Mouse (Mus musculus) limb, embryonic 13.5 days (tissue): ENCODE measurements around the gene Bok. TPM values are rescaled to one million over a fixed set of nuclear protein-coding genes. Genes with fewer than 3 reads are reported as not detected.

ENCODE experiments used
- ATAC-seq: fragments of 200-750 bp; cut with Nextera tagmentation; 2 replicates; pipeline ENCODE4 v1.8.0; 2017; ENCODE audit warnings: low read depth, moderate number of reproducible peaks, moderate TSS enrichment; ENCODE audit not compliant: low FRiP score
- H3K27ac ChIP-seq: fragments of 300-500 bp; sonication (generic); 2 replicates; pipeline ENCODE4 v1.5.1; 2015; ENCODE audit warnings: inconsistent platforms, mild to moderate bottlenecking, moderate library complexity
- H3K27me3 ChIP-seq: fragments of 300-500 bp; sonication (generic); 2 replicates; pipeline ENCODE4 v1.6.1; 2015; ENCODE audit warnings: mild to moderate bottlenecking, inconsistent platforms
- H3K36me3 ChIP-seq: fragments of 300-500 bp; sonication (generic); 2 replicates; pipeline ENCODE4 v1.6.1; 2015; ENCODE audit warnings: inconsistent platforms, mild to moderate bottlenecking, moderate library complexity
- H3K4me1 ChIP-seq: fragments of 300-500 bp; sonication (generic); 2 replicates; pipeline ENCODE4 v1.6.1; 2015; ENCODE audit warnings: inconsistent platforms
- H3K4me2 ChIP-seq: fragments of 300-500 bp; sonication (generic); replicated peaks from 2 replicates; pipeline ENCODE4 v1.6.1; 2015; ENCODE audit warnings: inconsistent platforms, mild to moderate bottlenecking, moderate library complexity
- H3K4me3 ChIP-seq: fragments of 300-500 bp; sonication (generic); 2 replicates; pipeline ENCODE4 v1.5.1; 2015; ENCODE audit warnings: moderate library complexity, mild to moderate bottlenecking, inconsistent platforms
- H3K9ac ChIP-seq: fragments of 300-500 bp; sonication (generic); 2 replicates; pipeline ENCODE4 v1.6.1; 2015; ENCODE audit warnings: mild to moderate bottlenecking, inconsistent platforms
- H3K9me3 ChIP-seq: fragments of 300-500 bp; sonication (generic); 2 replicates; pipeline ENCODE4 v1.6.1; 2016; ENCODE audit warnings: inconsistent platforms
- WGBS: fragments of 180-500 bp; shearing (Covaris S2); methylation state at CpG from one replicate; pipeline ENCODE4 v1.1.7; 2015; 5-methylcytosine and 5-hydroxymethylcytosine counted together
- polyA plus RNA-seq: library from polyadenylated mRNA; unstranded; fragments of >200 nt; fragmentation: Nextera tagmentation; extraction: Ambion mirVana; gene quantifications from 2 replicates; pipeline ENCODE4 v1.2.1, GENCODE M21; 2015

Gene Bok
- polyA plus RNA-seq, 1 experiment from 2014 or later, result 25.5 TPM

- no peak overlapping the region for H3K4me2 ChIP-seq
Observed at GRCm38 (mm10) chr1:93725665-93726064, 40.2 kb downstream of the Bok start.

GRCm38 (mm10) chr1:93726116-93726515, 40.7 kb downstream of the Bok start:
- no peak overlapping the region for H3K4me3 ChIP-seq
- ATAC-seq, result no peak
- H3K9ac ChIP-seq, result no peak overlapping the region
- no peak overlapping the region for H3K4me2 ChIP-seq
- no peaks in the 10 kb centered on the region for H3K27me3 ChIP-seq
- no peaks in the 10 kb centered on the region for H3K9me3 ChIP-seq
- no peak overlapping the region for H3K27ac ChIP-seq
- WGBS, result 91% methylated on average over 3 of the region's 3 CpGs
- peaks cover 32% of the 10 kb centered on the region for H3K36me3 ChIP-seq
- no peaks in the 10 kb centered on the region for H3K4me1 ChIP-seq

More at GRCm38 (mm10) chr1:93725665-93726064, 40.2 kb downstream of the Bok start:
- ATAC-seq, result no peak
- Histone ChIP-seq H3K36me3 (peaks cover 32% of the 10 kb centered on the region), H3K27ac (no peak overlapping the region), H3K27me3 (no peaks in the 10 kb centered on the region), H3K4me1 (no peaks in the 10 kb centered on the region), H3K9ac (no peak overlapping the region), H3K4me3 (no peak overlapping the region), H3K9me3 (no peaks in the 10 kb centered on the region)
- 96% methylated on average over 5 of the region's 5 CpGs for WGBS

GRCm38 (mm10) chr1:93726974-93727373, 41.5 kb downstream of the Bok start:
- peaks cover 32% of the 10 kb centered on the region for H3K36me3 ChIP-seq
- no peaks in the 10 kb centered on the region for H3K27me3 ChIP-seq
- WGBS, result 72% methylated on average over 3 of the region's 3 CpGs
- no peak overlapping the region for H3K4me2 ChIP-seq
- no peak overlapping the region for H3K27ac ChIP-seq
- H3K9me3 ChIP-seq, result no peaks in the 10 kb centered on the region
- no peak overlapping the region for H3K4me3 ChIP-seq
- H3K9ac ChIP-seq, result no peak overlapping the region
- ATAC-seq, result no peak
- 0 out of 2 replicates have a peak, but pooled peaks cover 3% of the 10 kb centered on the region for H3K4me1 ChIP-seq

GRCm38 (mm10) chr1:93731103-93731502, 45.6 kb downstream of the Bok start:
- ATAC-seq, result no peak
- 92% methylated on average over 5 of the region's 5 CpGs for WGBS

GRCm38 (mm10) chr1:93731880-93732281, 46.4 kb downstream of the Bok start:
- Histone ChIP-seq H3K36me3 (peaks cover 10% of the 10 kb centered on the region), H3K27me3 (no peaks in the 10 kb centered on the region), H3K4me2 (no peak overlapping the region), H3K9me3 (no peaks in the 10 kb centered on the region), H3K27ac (no peak overlapping the region), H3K4me3 (no peak overlapping the region), H3K4me1 (0 out of 2 replicates have a peak, but pooled peaks cover 6% of the 10 kb centered on the region), H3K9ac (no peak overlapping the region)
- 20% methylated on average over 3 of the region's 3 CpGs for WGBS
- ATAC-seq, result no peak

More at GRCm38 (mm10) chr1:93731103-93731502, 45.6 kb downstream of the Bok start:
- Histone ChIP-seq H3K27ac (no peak overlapping the region), H3K9me3 (no peaks in the 10 kb centered on the region), H3K36me3 (peaks cover 13% of the 10 kb centered on the region), H3K4me2 (no peak overlapping the region), H3K4me3 (no peak overlapping the region), H3K27me3 (no peaks in the 10 kb centered on the region), H3K9ac (no peak overlapping the region), H3K4me1 (0 out of 2 replicates have a peak, but pooled peaks cover 6% of the 10 kb centered on the region)

- Histone ChIP-seq H3K9me3 (no peaks in the 10 kb centered on the region), H3K36me3 (peaks cover 4% of the 10 kb centered on the region; the same call in 1 of the 2 replicates), H3K9ac (no peak overlapping the region), H3K27me3 (no peaks in the 10 kb centered on the region), H3K4me1 (0 out of 2 replicates have a peak, but pooled peaks cover 6% of the 10 kb centered on the region), H3K27ac (no peak overlapping the region), H3K4me2 (no peak overlapping the region), H3K4me3 (no peak overlapping the region)
- 80% methylated on average over 3 of the region's 3 CpGs for WGBS
- no peak for ATAC-seq
Observed at GRCm38 (mm10) chr1:93735859-93736258, 50.4 kb downstream of the Bok start.

- no peak overlapping the region for H3K4me2 ChIP-seq
- ATAC-seq, result no peak
- no peak overlapping the region for H3K4me3 ChIP-seq
- 97% methylated on average over 5 of the region's 5 CpGs for WGBS
- H3K27me3 ChIP-seq, result no peaks in the 10 kb centered on the region
- H3K27ac ChIP-seq, result no peak overlapping the region
- no peaks in the 10 kb centered on the region for H3K4me1 ChIP-seq
- no peak overlapping the region for H3K9ac ChIP-seq
- peaks cover 6% of the 10 kb centered on the region; the same call in 1 of the 2 replicates for H3K36me3 ChIP-seq
- no peaks in the 10 kb centered on the region; the same call in 1 of the 2 replicates for H3K9me3 ChIP-seq
Observed at GRCm38 (mm10) chr1:93737711-93738110, 52.3 kb downstream of the Bok start.

- H3K9me3 ChIP-seq, result no peaks in the 10 kb centered on the region; the same call in 1 of the 2 replicates
Observed at GRCm38 (mm10) chr1:93740671-93741070, 55.2 kb downstream of the Bok start.

GRCm38 (mm10) chr1:93741987-93742386, 56.5 kb downstream of the Bok start:
- no peak overlapping the region for H3K4me3 ChIP-seq
- H3K9ac ChIP-seq, result no peak overlapping the region
- no peak overlapping the region for H3K4me2 ChIP-seq
- no peaks in the 10 kb centered on the region; the same call in 1 of the 2 replicates for H3K9me3 ChIP-seq
- ATAC-seq, result no peak
- H3K36me3 ChIP-seq, result peaks cover 22% of the 10 kb centered on the region
- WGBS, result 84% methylated on average over 4 of the region's 4 CpGs
- no peaks in the 10 kb centered on the region for H3K27me3 ChIP-seq
- no peaks in the 10 kb centered on the region for H3K4me1 ChIP-seq
- no peak overlapping the region for H3K27ac ChIP-seq

More at GRCm38 (mm10) chr1:93740671-93741070, 55.2 kb downstream of the Bok start:
- Histone ChIP-seq H3K4me1 (no peaks in the 10 kb centered on the region), H3K9ac (no peak overlapping the region), H3K27ac (no peak overlapping the region), H3K4me2 (no peak overlapping the region), H3K27me3 (no peaks in the 10 kb centered on the region), H3K4me3 (no peak overlapping the region), H3K36me3 (peaks cover 18% of the 10 kb centered on the region)
- ATAC-seq, result no peak
- 92% methylated on average over 2 of the region's 2 CpGs for WGBS

- Histone ChIP-seq H3K9me3 (no peaks in the 10 kb centered on the region; the same call in 1 of the 2 replicates), H3K27ac (no peak overlapping the region), H3K4me2 (no peak overlapping the region), H3K27me3 (no peaks in the 10 kb centered on the region), H3K4me1 (no peaks in the 10 kb centered on the region), H3K4me3 (no peak overlapping the region), H3K9ac (no peak overlapping the region), H3K36me3 (peaks cover 24% of the 10 kb centered on the region)
- no peak for ATAC-seq
Observed at GRCm38 (mm10) chr1:93742910-93743309, 57.5 kb downstream of the Bok start.

Other genes with a start within 250 kb of the Bok start
- 185 and 201 TPM in 2 replicates for gene Hdlbp, start 206.8 kb upstream of the Bok start, polyA plus RNA-seq
- 7.0 and 8.0 TPM in 2 replicates for gene Farp2, start 173.6 kb upstream of the Bok start, polyA plus RNA-seq
- gene Stk25, start 27.0 kb upstream of the Bok start, polyA plus RNA-seq, result 200 and 212 TPM in 2 replicates
- gene Atg4b, start 65.8 kb downstream of the Bok start, polyA plus RNA-seq, result 88.0 and 99.4 TPM in 2 replicates
- gene Thap4, start 69.2 kb downstream of the Bok start, polyA plus RNA-seq, result 54.4 and 55.2 TPM in 2 replicates
- 251 and 255 TPM in 2 replicates for gene Dtymk, start 116.3 kb downstream of the Bok start, polyA plus RNA-seq
- 15.1 and 15.6 TPM in 2 replicates for gene Ing5, start 118.3 kb downstream of the Bok start, polyA plus RNA-seq
- gene D2hgdh, start 139.2 kb downstream of the Bok start, polyA plus RNA-seq, result 17.3 and 18.4 TPM in 2 replicates
- gene Gal3st2, start 175.6 kb downstream of the Bok start, polyA plus RNA-seq, result 0.17 TPM in 1 of 2 replicates, not detected in the other
- gene Gal3st2b, start 232.7 kb downstream of the Bok start, polyA plus RNA-seq, result 0.13 TPM in 1 of 2 replicates, not detected in the other